Mouse (Mus musculus) liver, postnatal 0 days (tissue): ENCODE measurements around the gene Rps6kc1. TPM values are rescaled to one million over a fixed set of nuclear protein-coding genes. Genes with fewer than 3 reads are reported as not detected.

Experiments
- ATAC-seq: fragments of 200-750 bp; cut with Nextera tagmentation; 2 replicates; pipeline ENCODE4 v1.8.0; 2017; ENCODE audit warnings: mild to moderate bottlenecking, moderate library complexity
- DNase-seq: peaks from one replicate; pipeline ENCODE4 v3.0.0-alpha.2; 2016
- H3K27ac ChIP-seq: fragments of 300-500 bp; sonication (generic); 2 replicates; pipeline ENCODE4 v1.5.1; 2014; ENCODE audit warnings: antibody characterized with exemption, moderate library complexity, mild to moderate bottlenecking, low read depth
- H3K27me3 ChIP-seq: fragments of 300-500 bp; sonication (generic); 2 replicates; pipeline ENCODE4 v1.6.1; 2014; ENCODE audit warnings: low read length, control low read depth, mixed read lengths; ENCODE audit not compliant: insufficient read depth
- H3K36me3 ChIP-seq: fragments of 300-500 bp; sonication (generic); replicated peaks from 2 replicates; pipeline ENCODE4 v1.6.1; 2014; ENCODE audit warnings: mild to moderate bottlenecking, control low read depth, low read length, moderate library complexity, mixed read lengths; ENCODE audit not compliant: insufficient read depth
- H3K4me1 ChIP-seq: fragments of 300-500 bp; sonication (generic); 2 replicates; pipeline ENCODE4 v1.6.1; 2014; ENCODE audit warnings: antibody characterized with exemption, mild to moderate bottlenecking, control low read depth; ENCODE audit not compliant: insufficient read depth
- H3K4me2 ChIP-seq: fragments of 300-500 bp; sonication (generic); 2 replicates; pipeline ENCODE4 v1.6.1; 2014; ENCODE audit warnings: low read depth, mild to moderate bottlenecking, low read length, moderate library complexity, mixed read lengths
- H3K4me3 ChIP-seq: fragments of 300-500 bp; sonication (generic); 2 replicates; pipeline ENCODE4 v1.5.1; 2014; ENCODE audit warnings: low read depth, low read length
- H3K9ac ChIP-seq: fragments of 300-500 bp; sonication (generic); replicated peaks from 2 replicates; pipeline ENCODE4 v1.6.1; 2014; ENCODE audit warnings: mild to moderate bottlenecking, moderate library complexity
- H3K9me3 ChIP-seq: fragments of 300-500 bp; sonication (generic); 2 replicates; pipeline ENCODE4 v1.6.1; 2016; ENCODE audit warnings: mild to moderate bottlenecking, control low read depth, low read length, mixed read lengths
- CTCF ChIP-seq: sonication (generic); IDR thresholded peaks from 2 replicates; pipeline ENCODE4 v1.5.1; 2016; ENCODE audit warnings: antibody characterized with exemption, low read depth
- EP300 ChIP-seq: IDR thresholded peaks from 2 replicates; pipeline ENCODE4 v1.6.1; 2016; ENCODE audit warnings: antibody characterized with exemption, low read depth, mild to moderate bottlenecking
- WGBS: fragments of 180-500 bp; shearing (Covaris S2); extraction: QIAGEN DNeasy Blood & Tissue Kit; methylation state at CpG from one replicate; pipeline ENCODE4 v1.1.7; 2014; ENCODE audit not compliant: insufficient replicate concordance; 5-methylcytosine and 5-hydroxymethylcytosine counted together
- polyA plus RNA-seq: library from polyadenylated mRNA; unstranded; fragments of >200 nt; fragmentation: Nextera tagmentation; extraction: Ambion mirVana; gene quantifications from 2 replicates; pipeline ENCODE4 v1.2.1, GENCODE M21; 2015

The Rps6kc1 gene
- polyA plus RNA-seq, 1 experiment from 2014 or later: 3.9 TPM

DNA sequence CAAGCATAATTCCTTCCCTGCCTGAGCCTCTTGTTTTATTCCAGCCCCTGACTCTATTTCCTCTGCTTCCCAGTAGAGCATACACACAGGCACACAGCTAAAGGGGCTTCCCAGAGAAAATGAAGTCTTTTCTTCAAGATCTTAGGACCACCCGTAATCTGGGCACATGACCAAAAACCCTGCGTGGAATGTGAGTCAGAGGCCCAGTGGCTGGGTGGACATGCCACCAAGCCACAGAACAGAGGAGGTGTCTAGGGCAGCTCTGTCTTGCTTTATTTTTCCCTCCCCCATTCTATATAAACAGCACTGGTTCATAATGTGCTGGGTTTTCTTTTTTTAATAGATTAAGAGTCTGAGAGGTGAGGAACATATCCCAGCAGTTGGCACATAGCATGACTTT lies 184.2 kb downstream of the Rps6kc1 start:
- ATAC-seq (no peak), DNase-seq (no peak)
- Histone ChIP-seq H3K9me3 (no peaks in the 10 kb centered on the region), H3K4me2 (no peak overlapping the region), H3K4me1 (no peaks in the 10 kb centered on the region), H3K27ac (no peak overlapping the region), H3K36me3 (no peaks in the 10 kb centered on the region), H3K4me3 (no peak overlapping the region), H3K27me3 (no peaks in the 10 kb centered on the region), H3K9ac (no peak overlapping the region)
- WGBS: 69% methylated on average over 2 of the region's 2 CpGs
- no peak for TF ChIP-seq EP300
- TF ChIP-seq CTCF: no peak

- no peaks in the 10 kb centered on the region for H3K36me3 ChIP-seq
- no peaks in the 10 kb centered on the region for H3K27me3 ChIP-seq
- H3K4me3 ChIP-seq: no peak overlapping the region
- H3K9ac ChIP-seq: no peak overlapping the region
- ATAC-seq (no peak), DNase-seq (no peak)
- H3K4me1 ChIP-seq: no peaks in the 10 kb centered on the region
- no peak overlapping the region for H3K27ac ChIP-seq
- no peak for TF ChIP-seq CTCF
- TF ChIP-seq EP300: no peak
- no peak overlapping the region for H3K4me2 ChIP-seq
- no peaks in the 10 kb centered on the region for H3K9me3 ChIP-seq
- WGBS: 67% methylated on average over 21 of the region's 21 CpGs
Observed at GRCm38 (mm10) chr1:190724591-190725380, 186.8 kb downstream of the Rps6kc1 start.

DNA sequence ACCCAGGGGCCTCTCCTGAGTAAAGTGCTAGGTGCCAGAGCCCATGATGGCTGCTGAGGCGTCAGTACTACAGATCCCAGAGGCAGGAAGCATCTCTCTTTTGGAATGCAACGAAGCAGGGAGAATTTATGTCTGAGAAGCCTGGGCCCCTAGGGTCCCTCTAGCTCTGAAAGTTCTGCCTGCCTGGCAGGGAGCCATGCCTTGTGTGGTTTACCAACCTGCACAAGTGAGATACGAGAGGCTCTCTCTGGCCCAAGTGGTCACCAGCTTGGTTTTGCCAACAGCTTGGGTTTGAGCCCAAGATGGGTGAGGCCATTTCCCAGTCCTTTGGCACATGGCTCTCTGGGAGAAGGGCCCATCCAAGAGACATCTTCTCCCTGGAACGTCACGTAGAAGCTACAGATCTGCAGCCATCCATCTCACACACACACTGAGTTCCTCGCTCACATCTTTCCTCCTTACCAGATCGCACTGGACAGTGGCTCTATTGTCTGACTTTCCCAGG lies 187.6 kb downstream of the Rps6kc1 start:
- ATAC-seq: no peak
- no peak for DNase-seq
- Histone ChIP-seq H3K9me3 (no peaks in the 10 kb centered on the region), H3K27ac (no peak overlapping the region), H3K4me2 (no peak overlapping the region), H3K27me3 (no peaks in the 10 kb centered on the region), H3K4me1 (no peaks in the 10 kb centered on the region), H3K9ac (no peak overlapping the region), H3K4me3 (no peak overlapping the region), H3K36me3 (no peaks in the 10 kb centered on the region)
- TF ChIP-seq EP300 (no peak), CTCF (no peak)
- 76% methylated on average over 7 of the region's 7 CpGs for WGBS

DNA sequence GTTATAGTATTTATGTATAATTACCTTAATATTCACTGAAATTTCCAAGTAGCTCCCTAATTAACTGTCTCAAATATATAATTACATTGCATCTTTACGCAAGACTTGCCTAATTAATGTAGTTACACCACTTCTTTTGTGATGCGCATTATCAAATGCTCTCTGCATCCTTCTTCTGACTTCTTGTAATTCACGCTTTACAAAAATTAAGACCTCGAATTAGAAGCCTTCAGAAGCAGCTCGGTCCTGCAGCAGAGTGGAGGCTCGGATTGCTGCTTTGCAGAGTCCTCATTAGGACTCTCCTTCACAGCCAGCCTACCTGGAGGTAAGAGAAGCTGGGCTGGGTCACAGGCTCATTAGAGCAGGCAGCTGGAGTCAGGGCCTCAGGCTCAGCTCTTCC lies 197.7 kb downstream of the Rps6kc1 start:
- Histone ChIP-seq H3K9ac (no peak overlapping the region), H3K36me3 (no peaks in the 10 kb centered on the region), H3K4me1 (no peaks in the 10 kb centered on the region), H3K27me3 (no peaks in the 10 kb centered on the region), H3K27ac (no peak overlapping the region), H3K9me3 (no peaks in the 10 kb centered on the region), H3K4me3 (no peak overlapping the region), H3K4me2 (no peak overlapping the region)
- TF ChIP-seq CTCF (no peak), EP300 (no peak)
- ATAC-seq (no peak), DNase-seq (no peak)
- WGBS: 69% methylated on average over 6 of the region's 6 CpGs

DNA sequence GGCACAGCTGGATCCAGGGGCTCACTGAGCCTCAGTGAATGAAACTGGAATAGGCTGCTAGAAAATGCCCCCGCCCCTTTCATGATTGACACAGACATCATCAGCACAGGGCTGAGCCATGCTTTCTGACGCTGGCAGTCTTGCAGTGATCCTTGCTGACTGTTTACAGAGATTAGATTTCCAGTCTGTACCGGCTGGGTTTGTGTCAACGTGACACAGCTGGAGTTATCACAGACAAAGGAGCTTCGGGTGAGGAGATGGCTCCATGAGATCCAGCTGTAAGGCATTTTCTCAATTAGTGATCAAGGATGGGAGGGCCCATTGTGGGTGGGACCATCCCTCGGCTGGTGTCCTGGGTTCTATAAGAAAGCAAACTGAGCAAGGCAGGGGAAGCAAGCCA lies 214.0 kb downstream of the Rps6kc1 start:
- 46% methylated on average over 6 of the region's 6 CpGs for WGBS
- Histone ChIP-seq H3K27ac (no peak overlapping the region), H3K4me1 (peaks cover 5% of the 10 kb centered on the region; the same call in 1 of the 2 replicates), H3K27me3 (no peaks in the 10 kb centered on the region), H3K4me2 (no peak overlapping the region), H3K36me3 (no peaks in the 10 kb centered on the region), H3K9me3 (no peaks in the 10 kb centered on the region), H3K4me3 (no peak overlapping the region), H3K9ac (no peak overlapping the region)
- no peak; the same call in 1 of the 2 replicates for ATAC-seq
- TF ChIP-seq CTCF: no peak
- TF ChIP-seq EP300: no peak
- DNase-seq: no peak

- Histone ChIP-seq H3K4me2 (no peak overlapping the region), H3K27me3 (no peaks in the 10 kb centered on the region), H3K9me3 (no peaks in the 10 kb centered on the region), H3K9ac (no peak overlapping the region), H3K4me1 (peaks cover 5% of the 10 kb centered on the region; the same call in 1 of the 2 replicates), H3K36me3 (no peaks in the 10 kb centered on the region), H3K4me3 (no peak overlapping the region), H3K27ac (no peak overlapping the region)
- WGBS: 61% methylated on average over 11 of the region's 11 CpGs
- DNase-seq (peak; percentile 43), ATAC-seq (no peak)
- TF ChIP-seq CTCF (peak; percentile 52), EP300 (no peak)
Observed at GRCm38 (mm10) chr1:190695589-190695988, 216.0 kb downstream of the Rps6kc1 start.
